Mouse (Mus musculus) forebrain, embryonic 12.5 days (tissue): ENCODE data around the gene Srrm3. TPM values are rescaled to one million over a fixed set of nuclear protein-coding genes. Genes with fewer than 3 reads are reported as not detected.

Experiments
- ATAC-seq: fragments of 200-750 bp; cut with Nextera tagmentation; 2 replicates; pipeline ENCODE4 v1.8.0; 2017; ENCODE audit warnings: moderate TSS enrichment; ENCODE audit not compliant: low FRiP score
- H3K27ac ChIP-seq: fragments of 300-500 bp; sonication (generic); 2 replicates; pipeline ENCODE4 v1.5.1; 2016; ENCODE audit warnings: mild to moderate bottlenecking
- H3K27me3 ChIP-seq: fragments of 300-500 bp; sonication (generic); 2 replicates; pipeline ENCODE4 v1.6.1; 2016; ENCODE audit warnings: mild to moderate bottlenecking
- H3K36me3 ChIP-seq: fragments of 300-500 bp; sonication (generic); replicated peaks from 2 replicates; pipeline ENCODE4 v1.6.1; 2016; ENCODE audit warnings: mild to moderate bottlenecking
- H3K4me1 ChIP-seq: fragments of 300-500 bp; sonication (generic); 2 replicates; pipeline ENCODE4 v1.6.1; 2016
- H3K4me2 ChIP-seq: fragments of 300-500 bp; sonication (generic); 2 replicates; pipeline ENCODE4 v1.6.1; 2016; ENCODE audit warnings: mild to moderate bottlenecking, moderate library complexity
- H3K4me3 ChIP-seq: fragments of 300-500 bp; sonication (generic); replicated peaks from 2 replicates; pipeline ENCODE4 v1.5.1; 2016; ENCODE audit warnings: mild to moderate bottlenecking
- H3K9ac ChIP-seq: fragments of 300-500 bp; sonication (generic); 2 replicates; pipeline ENCODE4 v1.6.1; 2016; ENCODE audit warnings: mild to moderate bottlenecking
- H3K9me3 ChIP-seq: fragments of 300-500 bp; sonication (generic); 2 replicates; pipeline ENCODE4 v1.6.1; 2016
- WGBS: fragments of 180-500 bp; shearing (Covaris S2); methylation state at CpG from one replicate; pipeline ENCODE4 v1.1.7; 2016; 5-methylcytosine and 5-hydroxymethylcytosine counted together
- polyA plus RNA-seq: library from polyadenylated mRNA; unstranded; fragments of >200 nt; fragmentation: Nextera tagmentation; extraction: Ambion mirVana; gene quantifications from 2 replicates; pipeline ENCODE4 v1.2.1, GENCODE M21; 2016

Srrm3 gene
- polyA plus RNA-seq, 1 experiment from 2014 or later: 37.6 TPM

GRCm38 (mm10) chr5:135851024-135851423 lies 44.3 kb downstream of the Srrm3 start:
- Histone ChIP-seq H3K9ac (no peak overlapping the region), H3K4me3 (no peak overlapping the region; the same call in 1 of the 2 replicates), H3K27me3 (peaks cover 70% of the 10 kb centered on the region), H3K4me1 (peaks cover 36% of the 10 kb centered on the region), H3K27ac (peak overlapping the region; percentile 90), H3K9me3 (no peaks in the 10 kb centered on the region), H3K36me3 (no peaks in the 10 kb centered on the region), H3K4me2 (peak overlapping the region; percentile 36)
- ATAC-seq: peak; percentile 91
- under 1% methylated on average over 15 of the region's 15 CpGs for WGBS

DNA sequence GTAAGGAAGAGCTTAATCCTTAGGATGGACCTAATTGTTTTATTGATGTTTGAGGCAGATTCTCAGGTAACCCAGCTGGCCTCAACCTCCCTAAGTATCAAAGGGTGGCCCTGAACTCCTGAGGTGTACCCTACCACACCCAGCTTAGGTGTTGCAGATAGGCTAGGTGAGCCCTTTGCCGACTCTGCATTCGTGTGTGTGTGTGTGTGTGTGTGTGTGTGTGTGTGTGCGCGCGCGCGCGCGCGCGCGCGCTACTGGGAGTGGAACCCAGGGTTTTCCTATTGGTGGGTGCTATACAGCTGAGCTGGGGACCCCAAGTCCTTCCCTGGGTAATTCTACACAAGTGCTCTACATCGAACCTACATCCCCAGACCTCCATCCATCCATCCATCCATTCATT lies 44.8 kb downstream of the Srrm3 start:
- ATAC-seq: no peak; the same call in 1 of the 2 replicates
- Histone ChIP-seq H3K9me3 (no peaks in the 10 kb centered on the region), H3K4me3 (no peak overlapping the region; the same call in 1 of the 2 replicates), H3K9ac (no peak overlapping the region), H3K36me3 (no peaks in the 10 kb centered on the region), H3K27ac (peak overlapping the region; percentile 90), H3K4me1 (peaks cover 36% of the 10 kb centered on the region), H3K4me2 (peak overlapping the region; percentile 36), H3K27me3 (peaks cover 74% of the 10 kb centered on the region)
- WGBS: 5% methylated on average over 13 of the region's 14 CpGs

DNA sequence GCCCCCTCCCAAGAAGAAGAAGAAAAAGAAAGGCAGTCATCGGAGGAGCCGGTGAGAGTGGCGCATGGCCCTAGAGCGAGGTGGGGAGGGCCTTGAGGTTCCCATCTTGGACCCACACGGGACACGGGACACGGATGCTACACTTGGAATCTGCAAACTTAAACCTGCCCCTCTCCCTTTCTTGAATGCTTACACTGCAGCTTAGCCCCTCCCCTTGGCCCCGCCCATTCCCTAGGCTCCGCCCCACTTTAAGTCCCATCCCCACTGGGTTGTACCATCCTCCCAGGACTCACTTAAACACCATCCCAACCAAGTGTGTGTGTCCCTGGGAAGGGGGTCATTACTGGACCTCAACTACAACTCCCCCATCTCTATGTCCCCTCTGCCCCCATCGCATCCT lies 45.7 kb downstream of the Srrm3 start:
- H3K4me3 ChIP-seq: peak overlapping the region; percentile 21

DNA sequence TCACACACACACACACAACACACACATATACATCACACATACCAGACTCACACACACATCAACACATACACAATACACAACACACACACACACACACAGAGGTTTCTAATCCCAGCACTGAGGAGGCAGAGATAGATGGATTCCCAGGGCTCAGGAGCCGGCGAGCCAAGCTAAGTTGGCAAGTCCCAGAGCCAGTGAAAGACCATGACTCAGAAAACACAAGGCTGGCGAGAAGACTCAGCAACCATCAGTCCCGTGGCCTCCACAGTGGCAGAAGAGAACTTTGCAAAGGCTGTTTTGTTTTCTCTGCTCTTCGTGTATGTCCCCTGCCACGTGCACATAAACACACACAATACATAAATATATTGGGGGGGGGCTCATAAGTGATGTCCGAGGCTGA lies 47.0 kb downstream of the Srrm3 start:
- H3K9me3 ChIP-seq: no peaks in the 10 kb centered on the region
- H3K4me2 ChIP-seq: no peak overlapping the region
- ATAC-seq: no peak
- H3K27me3 ChIP-seq: peaks cover 97% of the 10 kb centered on the region
- no peak overlapping the region for H3K4me3 ChIP-seq
- H3K36me3 ChIP-seq: no peaks in the 10 kb centered on the region
- H3K27ac ChIP-seq: no peak overlapping the region
- WGBS: 65% methylated on average over 7 of the region's 7 CpGs
- H3K9ac ChIP-seq: no peak overlapping the region
- peaks cover 43% of the 10 kb centered on the region for H3K4me1 ChIP-seq

More for the DNA sequence above, 45.7 kb downstream of the Srrm3 start:
- Histone ChIP-seq H3K4me1 (peaks cover 43% of the 10 kb centered on the region), H3K9ac (no peak overlapping the region), H3K27ac (no peak overlapping the region), H3K9me3 (no peaks in the 10 kb centered on the region), H3K36me3 (no peaks in the 10 kb centered on the region), H3K27me3 (peaks cover 84% of the 10 kb centered on the region), H3K4me2 (peak overlapping the region; percentile 42)
- ATAC-seq: no peak
- WGBS: 2% methylated on average over 10 of the region's 10 CpGs

GRCm38 (mm10) chr5:135855156-135855555 lies 48.5 kb downstream of the Srrm3 start:
- H3K4me2 ChIP-seq: no peak overlapping the region
- no peak overlapping the region for H3K9ac ChIP-seq
- peaks cover 34% of the 10 kb centered on the region for H3K4me1 ChIP-seq
- H3K27me3 ChIP-seq: peaks cover 92% of the 10 kb centered on the region
- H3K36me3 ChIP-seq: no peaks in the 10 kb centered on the region
- no peaks in the 10 kb centered on the region for H3K9me3 ChIP-seq
- no peak overlapping the region for H3K27ac ChIP-seq
- no peak overlapping the region for H3K4me3 ChIP-seq
- peak; percentile 55; the same call in 1 of the 2 replicates for ATAC-seq
- 0% methylated on average over 4 of the region's 4 CpGs for WGBS

DNA sequence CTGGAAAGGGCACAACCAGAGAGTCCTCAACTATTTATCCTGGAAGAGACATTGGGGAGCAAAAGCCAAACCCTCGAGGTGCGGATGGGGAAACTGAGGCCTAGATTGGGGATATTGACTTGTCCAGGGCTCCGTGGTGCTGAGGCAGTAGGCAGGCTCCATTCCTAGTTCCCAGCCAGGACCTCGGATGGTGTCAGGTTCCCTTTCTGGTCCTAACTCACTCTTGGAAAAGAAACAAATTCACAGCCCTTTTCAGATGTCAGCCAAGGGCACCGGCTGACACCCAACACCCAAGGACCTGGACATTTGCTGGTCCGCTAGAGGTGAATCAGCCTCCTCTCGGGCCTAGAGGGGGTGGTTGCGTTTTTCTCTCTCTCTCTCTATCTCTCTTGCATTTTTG lies 60.0 kb downstream of the Srrm3 start:
- Histone ChIP-seq H3K27ac (no peak overlapping the region), H3K4me2 (no peak overlapping the region), H3K9ac (no peak overlapping the region), H3K4me3 (no peak overlapping the region), H3K36me3 (no peaks in the 10 kb centered on the region), H3K27me3 (peaks cover 94% of the 10 kb centered on the region), H3K4me1 (peaks cover 18% of the 10 kb centered on the region), H3K9me3 (no peaks in the 10 kb centered on the region)
- WGBS: 37% methylated on average over 8 of the region's 8 CpGs
- no peak for ATAC-seq

GRCm38 (mm10) chr5:135867637-135868593 lies 61.2 kb downstream of the Srrm3 start:
- Histone ChIP-seq H3K4me1 (peaks cover 20% of the 10 kb centered on the region), H3K27ac (no peak overlapping the region), H3K4me3 (peak overlapping the region; percentile 48), H3K4me2 (peak overlapping the region; percentile 92), H3K9ac (peak overlapping the region; percentile 70), H3K36me3 (no peaks in the 10 kb centered on the region), H3K27me3 (peaks cover 92% of the 10 kb centered on the region), H3K9me3 (no peaks in the 10 kb centered on the region)
- ATAC-seq: peak; percentile 52
- under 1% methylated on average over 83 of the region's 89 CpGs for WGBS

DNA sequence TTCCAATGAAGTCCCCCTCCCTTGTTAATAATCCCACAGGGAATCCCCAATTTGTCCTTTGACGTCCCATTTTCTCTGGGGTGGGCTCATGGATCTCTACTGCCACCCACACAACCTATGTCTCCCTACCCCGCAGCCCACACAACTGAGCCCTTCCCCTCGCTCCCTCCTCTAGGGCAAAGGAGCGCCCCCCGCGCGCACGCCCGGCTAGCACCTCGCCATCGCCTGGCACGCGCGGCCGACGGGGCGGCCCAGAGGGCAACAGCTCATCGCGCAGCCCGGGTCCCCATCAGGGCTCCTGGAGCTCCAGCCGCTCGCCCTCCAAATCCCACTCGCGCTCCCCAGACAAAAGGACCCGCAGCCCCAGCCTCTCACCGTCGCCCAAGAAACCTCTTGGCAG lies 62.0 kb downstream of the Srrm3 start:
- Histone ChIP-seq H3K4me1 (peaks cover 24% of the 10 kb centered on the region), H3K27ac (no peak overlapping the region)

GRCm38 (mm10) chr5:135869661-135870423 lies 63.2 kb downstream of the Srrm3 start:
- Histone ChIP-seq H3K27ac (no peak overlapping the region), H3K36me3 (no peaks in the 10 kb centered on the region), H3K4me3 (no peak overlapping the region), H3K27me3 (peaks cover 90% of the 10 kb centered on the region), H3K4me2 (no peak overlapping the region), H3K9me3 (no peaks in the 10 kb centered on the region), H3K9ac (no peak overlapping the region), H3K4me1 (peaks cover 24% of the 10 kb centered on the region)
- 63% methylated on average over 14 of the region's 14 CpGs for WGBS
- ATAC-seq: no peak

More for the DNA sequence above, 62.0 kb downstream of the Srrm3 start:
- ATAC-seq: 0 out of 2 replicates have a peak, but pooled peaks have one; percentile 30
- no peaks in the 10 kb centered on the region for H3K36me3 ChIP-seq
- WGBS: 1% methylated on average over 27 of the region's 27 CpGs
- peaks cover 93% of the 10 kb centered on the region for H3K27me3 ChIP-seq
- H3K4me2 ChIP-seq: peak overlapping the region; percentile 92
- peak overlapping the region; percentile 48 for H3K4me3 ChIP-seq
- H3K9me3 ChIP-seq: no peaks in the 10 kb centered on the region
- no peak overlapping the region for H3K9ac ChIP-seq

- H3K9ac ChIP-seq: no peak overlapping the region
- H3K4me2 ChIP-seq: no peak overlapping the region
- H3K27ac ChIP-seq: no peak overlapping the region
- H3K9me3 ChIP-seq: no peaks in the 10 kb centered on the region
- peaks cover 87% of the 10 kb centered on the region for H3K27me3 ChIP-seq
- H3K4me1 ChIP-seq: peaks cover 24% of the 10 kb centered on the region
- ATAC-seq: no peak
- H3K4me3 ChIP-seq: no peak overlapping the region
- H3K36me3 ChIP-seq: no peaks in the 10 kb centered on the region
- WGBS: 92% methylated on average over 5 of the region's 5 CpGs
Observed at GRCm38 (mm10) chr5:135870505-135870904, 63.8 kb downstream of the Srrm3 start.

GRCm38 (mm10) chr5:135872996-135873395 lies 66.3 kb downstream of the Srrm3 start:
- no peaks in the 10 kb centered on the region for H3K36me3 ChIP-seq
- peaks cover 25% of the 10 kb centered on the region for H3K4me1 ChIP-seq
- no peak for ATAC-seq
- no peak overlapping the region for H3K27ac ChIP-seq
- no peak overlapping the region for H3K9ac ChIP-seq
- H3K4me3 ChIP-seq: no peak overlapping the region
- no peak overlapping the region for H3K4me2 ChIP-seq
- WGBS: 12% methylated on average over 16 of the region's 16 CpGs
- peaks cover 66% of the 10 kb centered on the region for H3K27me3 ChIP-seq
- H3K9me3 ChIP-seq: no peaks in the 10 kb centered on the region

DNA sequence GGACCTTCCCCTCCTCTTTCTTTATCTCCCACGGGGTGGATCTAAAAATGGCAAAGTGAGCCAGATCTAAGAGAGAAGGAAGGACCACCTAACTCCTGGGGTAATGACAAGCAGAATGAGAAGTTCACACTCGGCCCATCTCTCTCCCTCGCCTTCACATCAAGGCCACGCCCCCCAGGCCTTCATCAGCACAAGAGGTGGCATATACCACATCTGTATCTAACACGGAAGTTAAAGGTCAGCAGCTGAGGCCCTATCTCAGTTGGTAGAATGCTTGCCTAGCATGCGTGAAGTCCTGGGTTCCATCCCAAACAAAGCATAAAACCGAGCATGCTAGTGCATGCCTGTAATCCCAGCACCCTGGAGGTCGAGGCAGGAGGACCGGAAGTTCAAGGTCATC lies 67.1 kb downstream of the Srrm3 start:
- ATAC-seq: no peak
- Histone ChIP-seq H3K4me3 (no peak overlapping the region), H3K4me1 (peaks cover 21% of the 10 kb centered on the region), H3K36me3 (no peaks in the 10 kb centered on the region), H3K9me3 (no peaks in the 10 kb centered on the region), H3K9ac (no peak overlapping the region), H3K4me2 (no peak overlapping the region), H3K27ac (no peak overlapping the region), H3K27me3 (peaks cover 59% of the 10 kb centered on the region)
- 67% methylated on average over 9 of the region's 9 CpGs for WGBS
